Mouse (Mus musculus) urinary bladder, postnatal 14 days (tissue): ENCODE data around the gene Ctdspl.
A peak's percentile ranks its signal among the peaks of the same experiment; 100 is the strongest.

Source experiments
- DNase-seq: peaks from one replicate; pipeline ENCODE4 v3.0.0; 2021; ENCODE audit warnings: low spot score

Ctdspl gene

GRCm38 (mm10) chr9:119028226-119029195, 102.3 kb downstream of the Ctdspl start:
- DNase-seq, result no peak

- peak; percentile 60 for DNase-seq
These were observed 103.3 kb downstream of the Ctdspl start for GRCm38 (mm10) chr9:119029568-119029967.

- DNase-seq, result no peak
These were observed 104.8 kb downstream of the Ctdspl start for GRCm38 (mm10) chr9:119031038-119031437.

DNA sequence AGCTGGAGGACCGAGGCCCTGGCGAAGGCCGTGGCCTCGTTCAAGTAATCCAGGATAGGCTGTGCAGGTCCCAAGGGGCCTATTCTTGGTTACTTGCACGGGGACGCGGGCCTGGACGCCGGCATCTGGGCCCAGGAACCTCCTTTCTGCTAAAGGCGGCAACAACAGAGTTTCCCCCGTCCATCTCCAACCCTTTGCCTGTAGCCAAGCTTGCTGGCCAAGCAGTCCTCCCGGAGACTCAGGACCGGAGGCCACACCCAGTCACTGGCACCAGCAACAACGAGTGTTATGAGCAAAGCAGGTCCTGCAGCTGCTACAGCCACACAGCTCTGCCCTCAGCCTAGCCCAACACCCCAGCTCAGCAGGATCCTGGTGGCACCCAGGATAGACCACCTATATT, 105.5 kb downstream of the Ctdspl start:
- peak; percentile 71 for DNase-seq

DNA sequence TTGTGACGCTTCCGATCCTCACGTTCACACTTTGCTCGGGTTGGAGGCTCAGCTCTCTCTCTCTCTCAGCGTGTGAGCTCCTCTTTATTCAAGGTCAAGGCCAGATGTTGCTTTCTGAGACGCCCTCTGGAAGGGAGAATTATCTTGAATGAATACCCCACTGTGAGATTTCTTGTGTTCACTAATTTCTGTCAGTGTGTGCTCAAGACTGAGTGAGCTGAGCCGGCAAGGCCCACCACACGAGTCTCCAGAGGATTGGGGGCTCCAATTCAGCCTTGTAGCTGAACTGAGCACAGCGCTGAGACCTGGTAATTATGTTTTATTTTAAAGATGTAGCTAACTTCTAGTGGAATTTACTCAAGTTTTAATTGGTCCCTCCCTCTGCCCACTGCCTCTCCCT, 106.3 kb downstream of the Ctdspl start:
- no peak for DNase-seq

DNA sequence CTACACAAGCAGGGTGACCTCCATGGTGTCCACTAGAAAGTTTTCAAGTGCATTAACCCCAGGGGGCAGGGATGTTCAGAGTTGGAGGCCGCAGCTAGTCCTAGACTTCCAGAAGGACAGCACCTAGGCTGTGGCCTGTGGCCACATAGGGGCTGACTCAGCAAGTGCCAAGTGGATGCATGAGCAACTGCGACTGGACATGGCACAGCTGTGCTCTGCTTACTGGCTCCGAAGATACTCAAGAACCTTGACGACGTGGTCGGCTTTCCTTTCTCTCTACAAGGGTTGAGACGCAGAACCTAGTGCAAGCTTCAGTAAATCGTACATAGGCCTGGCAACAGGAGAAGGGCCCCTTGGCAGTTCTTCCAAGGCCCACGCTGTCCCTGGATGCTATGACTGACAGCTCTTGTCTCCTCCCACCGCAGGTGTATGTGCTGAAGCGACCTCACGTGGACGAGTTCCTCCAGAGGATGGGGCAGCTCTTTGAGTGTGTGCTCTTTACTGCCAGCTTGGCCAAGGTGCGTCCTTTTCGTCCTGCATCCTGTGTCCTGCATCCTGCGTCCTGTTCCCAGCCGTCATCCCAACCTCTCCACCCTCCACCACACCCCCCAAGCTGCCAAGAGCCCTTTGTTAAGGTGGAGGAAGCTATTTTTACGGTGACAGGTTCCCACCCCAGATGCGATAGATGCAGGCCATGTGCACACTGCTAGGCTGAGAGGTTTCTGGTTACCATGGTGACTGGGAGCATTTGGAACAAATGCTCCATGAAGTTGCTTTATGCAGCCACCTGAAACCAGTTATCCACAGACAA, 107.1 kb downstream of the Ctdspl start:
- DNase-seq, result no peak

GRCm38 (mm10) chr9:119034069-119034468, 107.8 kb downstream of the Ctdspl start:
- DNase-seq, result no peak

DNA sequence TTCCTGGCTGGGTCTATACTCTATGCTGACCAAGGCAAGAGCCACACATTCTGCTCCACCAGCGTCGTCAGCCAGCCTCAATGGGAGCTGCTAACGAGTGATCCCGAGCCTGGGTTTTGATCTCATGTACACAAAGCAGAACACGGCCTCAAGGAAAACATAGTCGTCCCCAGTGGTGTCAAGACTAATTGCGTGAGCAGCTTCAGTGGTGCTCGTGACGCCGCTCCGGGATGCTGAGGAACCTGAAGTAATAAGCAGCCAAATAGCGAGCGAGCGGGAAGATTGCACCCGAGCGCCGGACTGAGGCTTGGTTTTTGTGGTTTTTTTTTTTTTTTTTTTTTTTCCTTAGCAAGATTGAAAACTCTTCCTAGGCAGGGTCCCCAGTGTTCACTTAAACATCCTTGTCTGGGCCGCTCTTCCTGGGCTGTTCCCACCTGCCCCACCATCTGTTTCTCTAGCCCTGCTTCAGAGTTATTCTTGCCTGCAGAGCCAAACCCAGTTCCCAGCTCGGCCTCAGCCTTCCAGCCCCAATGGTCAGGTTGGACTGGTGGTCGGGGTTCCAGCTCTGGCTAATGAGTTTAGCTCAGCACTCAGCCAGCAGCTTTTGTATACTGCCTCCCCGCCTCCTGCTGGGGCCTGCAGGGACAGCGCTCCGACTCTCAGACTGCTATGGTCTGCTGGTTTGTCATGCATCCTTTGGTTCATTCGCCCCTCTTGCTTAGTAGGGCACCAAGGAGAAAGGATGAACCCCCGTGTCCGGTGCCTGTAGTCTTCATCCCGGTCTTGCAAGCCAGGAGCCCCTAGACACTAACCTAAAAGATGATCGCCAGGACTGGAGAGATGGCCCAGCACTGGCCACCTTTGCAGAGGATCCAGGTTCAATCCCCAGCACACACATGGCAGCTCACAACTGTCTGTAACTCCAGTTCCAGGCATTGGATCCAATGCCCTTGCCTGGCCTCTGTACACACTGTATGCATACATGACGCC, 108.7 kb downstream of the Ctdspl start:
- no peak for DNase-seq

- peak; percentile 70 for DNase-seq
These were observed 109.6 kb downstream of the Ctdspl start for GRCm38 (mm10) chr9:119035836-119036235.

GRCm38 (mm10) chr9:119037076-119037730, 111.0 kb downstream of the Ctdspl start:
- no peak for DNase-seq

- DNase-seq, result no peak
These were observed 112.3 kb downstream of the Ctdspl start for GRCm38 (mm10) chr9:119038574-119038973.

GRCm38 (mm10) chr9:119040101-119040775, 114.0 kb downstream of the Ctdspl start:
- no peak for DNase-seq

DNA sequence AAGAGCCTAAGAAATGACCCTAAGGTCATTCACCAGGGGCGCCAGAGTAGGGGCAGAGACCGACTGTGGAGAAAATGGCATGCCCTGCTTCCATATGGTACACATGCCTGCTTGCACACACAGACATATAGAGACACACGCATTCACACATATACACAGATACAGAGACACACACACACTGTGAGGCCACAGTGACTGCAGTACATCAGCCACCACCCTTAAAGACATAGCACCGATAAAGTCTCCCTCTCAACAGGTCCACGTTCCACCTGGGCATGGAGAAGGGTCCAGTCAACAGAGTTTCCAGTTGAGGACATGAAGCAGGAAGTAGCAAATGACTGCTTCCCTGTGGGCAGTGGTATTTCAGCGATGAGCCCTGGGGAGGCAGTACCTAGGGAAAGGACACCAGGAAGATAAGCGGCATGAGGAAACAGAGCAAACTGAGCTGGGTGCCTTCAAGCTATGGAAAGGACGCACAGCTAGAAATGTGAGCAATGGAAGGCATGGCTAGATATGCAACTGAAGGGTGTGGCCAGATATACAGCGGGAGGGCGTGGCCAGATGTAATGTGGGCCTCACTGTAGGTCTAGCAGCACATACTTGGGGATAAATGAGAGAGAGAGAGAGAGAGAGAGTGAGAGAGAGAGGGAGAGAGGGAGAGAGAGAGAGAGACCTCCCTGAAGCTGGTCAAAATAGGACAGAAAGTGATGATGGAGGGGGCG, 122.1 kb downstream of the Ctdspl start:
- no peak for DNase-seq

- peak; percentile 59 for DNase-seq
These were observed 124.9 kb downstream of the Ctdspl start for GRCm38 (mm10) chr9:119051158-119051557.

GRCm38 (mm10) chr9:119052154-119052944, 126.1 kb downstream of the Ctdspl start, which contains the start of gene Vill:
Gene Vill (plus strand): TSS chr9:119052778.
- DNase-seq, result peak; percentile 77

GRCm38 (mm10) chr9:119053964-119054576, 127.8 kb downstream of the Ctdspl start:
- no peak for DNase-seq

DNA sequence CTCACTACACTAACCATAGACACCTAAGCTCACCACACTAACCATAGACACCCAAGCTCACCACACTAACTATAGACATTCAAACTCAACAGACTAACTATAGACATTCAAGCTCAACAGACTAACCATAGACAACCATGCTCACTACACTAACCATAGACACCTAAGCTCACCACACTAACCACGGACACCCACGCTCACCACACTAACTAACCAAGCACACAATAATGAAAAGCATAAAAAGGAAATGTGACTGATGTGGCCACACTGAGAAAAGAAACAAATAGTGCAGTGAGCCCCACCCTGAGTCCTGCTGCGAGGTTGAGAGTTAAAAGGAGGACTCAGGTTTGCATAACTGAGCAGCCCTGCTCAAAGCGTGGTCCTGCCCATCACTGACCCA, 129.1 kb downstream of the Ctdspl start:
- DNase-seq, result no peak

DNA sequence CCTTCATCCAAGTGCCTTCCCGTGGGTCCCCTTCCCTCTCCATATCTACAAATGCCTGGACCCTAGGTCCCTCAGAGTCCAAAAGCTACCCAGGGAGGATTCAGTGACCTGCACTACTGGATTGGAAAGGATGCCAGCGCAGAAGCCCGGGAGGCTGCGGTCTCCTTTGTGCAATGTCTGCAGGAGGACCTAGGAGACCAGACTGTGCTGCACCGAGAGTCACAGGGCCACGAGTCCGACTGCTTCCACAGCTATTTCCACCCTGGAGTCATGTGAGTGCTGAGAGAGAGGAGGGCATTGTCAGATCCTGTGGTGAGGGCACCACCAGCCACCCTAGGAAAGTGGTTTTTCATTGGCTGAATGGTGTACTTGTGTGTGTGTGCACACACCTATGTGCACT, 132.0 kb downstream of the Ctdspl start:
- no peak for DNase-seq
